Mouse (Mus musculus) intestine, embryonic 14.5 days (tissue): Measurements from ENCODE around the gene Abi1. TPM values are rescaled to one million over a fixed set of nuclear protein-coding genes. Genes with fewer than 3 reads are reported as not detected.

Experiments
- ATAC-seq: fragments of 200-750 bp; cut with Nextera tagmentation; replicated peaks from 2 replicates; pipeline ENCODE4 v1.8.0; 2017; ENCODE audit warnings: low read depth, moderate number of reproducible peaks, moderate TSS enrichment, moderate library complexity; ENCODE audit not compliant: low FRiP score, low TSS enrichment
- DNase-seq: peaks from one replicate; pipeline ENCODE4 v3.0.0-alpha.2; 2018; ENCODE audit warnings: low spot score
- H3K27ac ChIP-seq: fragments of 300-500 bp; sonication (generic); 2 replicates; pipeline ENCODE4 v1.5.1; 2014; ENCODE audit warnings: low read depth, mild to moderate bottlenecking, control low read depth
- H3K27me3 ChIP-seq: fragments of 300-500 bp; sonication (generic); replicated peaks from 2 replicates; pipeline ENCODE4 v1.6.1; 2014; ENCODE audit warnings: low read length, control low read depth; ENCODE audit not compliant: control insufficient read depth, insufficient read depth
- H3K36me3 ChIP-seq: fragments of 300-500 bp; sonication (generic); 2 replicates; pipeline ENCODE4 v1.6.1; 2014; ENCODE audit warnings: low read length, control low read depth; ENCODE audit not compliant: control insufficient read depth, insufficient read depth
- H3K4me1 ChIP-seq: fragments of 300-500 bp; sonication (generic); replicated peaks from 2 replicates; pipeline ENCODE4 v1.6.1; 2014; ENCODE audit warnings: low read length, control low read depth, mixed read lengths; ENCODE audit not compliant: control insufficient read depth, insufficient read depth
- H3K4me2 ChIP-seq: fragments of 300-500 bp; sonication (generic); 2 replicates; pipeline ENCODE4 v1.6.1; 2014; ENCODE audit warnings: low read length
- H3K4me3 ChIP-seq: fragments of 300-500 bp; sonication (generic); 2 replicates; pipeline ENCODE4 v1.5.1; 2014; ENCODE audit warnings: low read depth, low read length, control low read depth, mixed read lengths
- H3K9ac ChIP-seq: fragments of 300-500 bp; sonication (generic); 2 replicates; pipeline ENCODE4 v1.6.1; 2014; ENCODE audit warnings: mild to moderate bottlenecking, low read length
- H3K9me3 ChIP-seq: fragments of 300-500 bp; sonication (generic); 2 replicates; pipeline ENCODE4 v1.6.1; 2016; ENCODE audit warnings: low read length, control low read depth; ENCODE audit not compliant: control insufficient read depth
- WGBS: fragments of 180-500 bp; shearing (Covaris S2); extraction: QIAGEN DNeasy Blood & Tissue Kit; methylation state at CpG from one replicate; pipeline ENCODE4 v1.1.7; 2014; 5-methylcytosine and 5-hydroxymethylcytosine counted together
- polyA plus RNA-seq: library from polyadenylated mRNA; unstranded; fragments of >200 nt; fragmentation: Nextera tagmentation; extraction: Ambion mirVana; gene quantifications from 2 replicates; pipeline ENCODE4 v1.2.1, GENCODE M21; 2014

Gene Abi1
- 42.8 and 49.3 TPM in 2 replicates for polyA plus RNA-seq

DNA sequence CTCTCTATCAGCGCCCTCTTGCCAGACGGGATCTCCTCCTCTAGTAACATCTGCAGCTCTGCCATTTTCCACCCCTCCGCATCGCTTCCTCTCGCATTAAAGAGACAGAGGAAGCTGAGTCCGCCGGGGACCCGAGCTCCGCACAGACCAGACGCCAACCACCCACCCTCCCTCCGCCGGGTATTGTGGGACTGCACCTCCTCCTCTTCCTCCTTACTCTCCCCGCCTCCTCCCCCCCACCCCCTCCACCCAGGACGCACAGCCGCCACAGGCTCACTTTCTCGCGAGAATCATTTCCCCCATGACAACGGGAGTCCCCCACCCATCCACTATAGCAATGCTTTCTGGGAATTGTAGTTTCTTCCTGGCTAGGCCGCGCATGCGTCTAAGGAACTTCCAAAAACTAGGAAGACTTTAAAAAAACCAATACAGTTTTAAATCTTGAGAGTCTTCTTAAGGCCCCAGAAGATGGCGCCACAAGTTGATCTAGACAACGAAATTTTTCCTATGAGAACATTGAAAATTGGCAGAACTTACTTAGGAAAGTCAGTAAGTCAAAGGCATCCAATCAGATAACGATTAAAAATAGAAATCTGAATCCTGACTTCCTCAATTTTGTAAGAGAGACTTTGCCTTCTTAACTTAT, at the start of gene Abi1:
Abi1 (minus strand) TSS at position 241 of the 646 bp plus-strand sequence.
- peak within 1 kb of the TSS; percentile 99 for H3K4me3 ChIP-seq
- WGBS = 3% methylated on average over 24 of the region's 24 CpGs
- peak within 1 kb of the TSS; percentile 95 for H3K27ac ChIP-seq
- ATAC-seq (peak; percentile 98), DNase-seq (peak; percentile 94)
- H3K4me2 ChIP-seq = peak within 1 kb of the TSS; percentile 78
- H3K27me3 ChIP-seq = no peaks in the 10 kb centered on the region
- H3K9ac ChIP-seq = peak within 1 kb of the TSS; percentile 96
- no peaks in the 10 kb centered on the region for H3K36me3 ChIP-seq
- H3K4me1 ChIP-seq = peaks cover 15% of the 10 kb centered on the region
- H3K9me3 ChIP-seq = no peaks in the 10 kb centered on the region

DNA sequence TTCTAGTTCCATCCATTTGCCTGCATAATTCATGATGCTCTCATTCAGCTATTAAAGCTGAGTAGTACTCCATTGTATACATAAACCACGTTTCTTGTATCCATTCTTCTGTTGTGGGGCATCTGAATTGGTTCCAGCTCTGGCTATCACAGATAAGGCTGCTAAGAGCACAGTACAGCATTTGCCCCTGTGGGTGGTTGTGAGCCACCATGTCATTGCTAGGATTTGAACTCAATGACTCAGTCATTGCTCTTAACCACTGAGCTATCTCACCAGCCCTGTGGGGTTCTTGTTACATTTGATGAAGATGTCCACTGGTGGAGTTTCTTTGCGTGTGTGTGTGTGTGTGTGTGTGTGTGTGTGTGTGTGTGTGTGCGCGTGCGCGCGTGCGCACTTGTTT, 44.5 kb upstream of the Abi1 start:
- no peak overlapping the region for H3K27ac ChIP-seq
- no peaks in the 10 kb centered on the region for H3K4me1 ChIP-seq
- DNase-seq = no peak
- H3K9ac ChIP-seq = no peak overlapping the region
- ATAC-seq = no peak
- no peaks in the 10 kb centered on the region for H3K27me3 ChIP-seq
- H3K4me2 ChIP-seq = no peak overlapping the region
- WGBS = 98% methylated on average over 8 of the region's 8 CpGs
- H3K36me3 ChIP-seq = peaks cover 38% of the 10 kb centered on the region
- H3K9me3 ChIP-seq = no peaks in the 10 kb centered on the region
- no peak overlapping the region for H3K4me3 ChIP-seq

DNA sequence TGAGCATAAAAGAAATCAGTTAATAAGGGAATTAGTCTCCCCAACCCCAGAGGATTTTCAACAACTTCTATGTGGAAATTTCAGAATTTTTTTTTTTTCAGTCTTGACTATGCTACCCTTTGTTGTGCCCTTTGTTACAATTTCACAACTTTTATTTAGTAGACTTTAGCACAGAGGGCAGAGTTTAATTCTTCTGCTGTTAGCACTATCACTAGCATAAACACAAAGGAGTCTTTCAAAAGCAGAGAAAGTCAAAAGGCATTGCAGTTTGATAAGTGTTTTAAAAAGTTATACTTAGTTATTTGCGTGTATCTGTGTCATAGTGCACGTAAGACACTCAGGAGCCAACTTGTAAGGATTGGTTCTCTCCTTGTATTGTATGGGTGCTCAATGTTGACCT, 38.5 kb upstream of the Abi1 start:
- no peaks in the 10 kb centered on the region for H3K27me3 ChIP-seq
- no peak overlapping the region for H3K4me2 ChIP-seq
- H3K27ac ChIP-seq = no peak overlapping the region
- no peak overlapping the region for H3K4me3 ChIP-seq
- H3K9me3 ChIP-seq = no peaks in the 10 kb centered on the region
- no peak overlapping the region for H3K9ac ChIP-seq
- DNase-seq (no peak), ATAC-seq (no peak)
- 95% methylated on average over 2 of the region's 2 CpGs for WGBS
- H3K4me1 ChIP-seq = no peaks in the 10 kb centered on the region
- H3K36me3 ChIP-seq = peaks cover 49% of the 10 kb centered on the region

DNA sequence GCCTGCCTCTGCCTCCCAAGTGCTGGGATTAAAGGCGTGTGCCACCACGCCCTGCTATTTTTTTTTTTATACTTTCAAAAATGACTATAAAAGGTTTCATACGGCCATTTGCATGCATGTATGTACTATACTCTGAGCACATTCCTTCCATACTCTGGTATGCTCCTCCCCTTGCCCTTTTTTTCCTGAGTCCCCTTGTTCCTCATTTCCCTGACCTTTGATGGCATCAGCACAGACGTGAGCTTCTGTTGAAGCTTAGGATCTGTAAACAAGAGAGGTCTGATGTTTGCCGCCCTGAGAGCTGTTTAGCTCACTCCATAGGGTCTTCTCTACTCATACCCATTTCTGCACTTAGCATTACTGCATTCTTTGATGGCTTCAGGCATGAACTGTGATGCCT, 37.7 kb upstream of the Abi1 start:
- DNase-seq = no peak
- Histone ChIP-seq H3K9ac (no peak overlapping the region), H3K27me3 (no peaks in the 10 kb centered on the region), H3K4me1 (no peaks in the 10 kb centered on the region), H3K27ac (no peak overlapping the region), H3K36me3 (peaks cover 52% of the 10 kb centered on the region), H3K9me3 (no peaks in the 10 kb centered on the region), H3K4me2 (no peak overlapping the region), H3K4me3 (no peak overlapping the region)
- 88% methylated on average over 5 of the region's 5 CpGs for WGBS
- no peak for ATAC-seq

DNA sequence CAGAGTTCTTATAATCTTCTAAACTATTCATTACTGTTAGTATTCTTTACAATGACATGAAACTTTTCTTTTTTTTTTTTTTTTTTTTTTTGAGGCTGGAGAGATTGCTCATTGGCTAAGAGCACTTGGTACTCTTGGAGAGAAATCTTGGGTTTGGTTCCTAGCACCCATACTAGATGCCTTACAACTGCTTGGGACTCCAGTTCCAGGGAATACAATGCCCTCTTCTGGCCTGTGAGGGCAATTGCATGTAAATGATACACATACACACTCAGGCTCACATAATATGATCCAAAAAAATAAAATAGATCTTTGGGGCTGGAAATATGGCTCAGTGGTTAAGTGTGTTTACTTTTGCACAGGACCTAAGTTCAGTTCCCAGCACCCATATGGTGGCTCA, 36.7 kb upstream of the Abi1 start:
- no peak overlapping the region for H3K9ac ChIP-seq
- ATAC-seq (no peak), DNase-seq (no peak)
- no peak overlapping the region for H3K27ac ChIP-seq
- no peak overlapping the region for H3K4me2 ChIP-seq
- H3K27me3 ChIP-seq = no peaks in the 10 kb centered on the region
- H3K4me1 ChIP-seq = no peaks in the 10 kb centered on the region
- no peak overlapping the region for H3K4me3 ChIP-seq
- peaks cover 52% of the 10 kb centered on the region for H3K36me3 ChIP-seq
- no peaks in the 10 kb centered on the region for H3K9me3 ChIP-seq

DNA sequence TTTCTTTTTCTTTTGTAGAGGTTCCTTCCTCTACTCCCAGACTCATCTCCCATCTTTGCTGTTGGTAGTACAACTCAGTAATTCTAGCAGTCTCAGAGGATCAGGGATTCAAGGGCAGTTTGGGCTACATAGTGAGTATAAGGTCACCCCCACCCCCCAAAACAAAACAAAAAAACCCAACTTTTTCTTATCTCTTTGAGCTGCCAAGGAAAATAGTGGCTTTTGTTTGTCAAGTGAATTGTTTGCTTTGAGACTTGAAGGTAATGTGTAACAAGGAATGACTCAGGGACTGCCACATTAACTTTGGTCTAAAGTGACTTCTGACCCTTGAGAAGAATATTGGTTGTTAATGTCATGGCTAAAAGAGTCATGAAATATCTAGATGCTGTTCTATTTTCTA, 35.8 kb upstream of the Abi1 start:
- DNase-seq (no peak), ATAC-seq (no peak)
- H3K4me3 ChIP-seq = no peak overlapping the region
- H3K9ac ChIP-seq = no peak overlapping the region
- no peaks in the 10 kb centered on the region for H3K4me1 ChIP-seq
- no peaks in the 10 kb centered on the region for H3K9me3 ChIP-seq
- H3K27ac ChIP-seq = no peak overlapping the region
- peaks cover 46% of the 10 kb centered on the region for H3K36me3 ChIP-seq
- no peak overlapping the region for H3K4me2 ChIP-seq
- no peaks in the 10 kb centered on the region for H3K27me3 ChIP-seq

DNA sequence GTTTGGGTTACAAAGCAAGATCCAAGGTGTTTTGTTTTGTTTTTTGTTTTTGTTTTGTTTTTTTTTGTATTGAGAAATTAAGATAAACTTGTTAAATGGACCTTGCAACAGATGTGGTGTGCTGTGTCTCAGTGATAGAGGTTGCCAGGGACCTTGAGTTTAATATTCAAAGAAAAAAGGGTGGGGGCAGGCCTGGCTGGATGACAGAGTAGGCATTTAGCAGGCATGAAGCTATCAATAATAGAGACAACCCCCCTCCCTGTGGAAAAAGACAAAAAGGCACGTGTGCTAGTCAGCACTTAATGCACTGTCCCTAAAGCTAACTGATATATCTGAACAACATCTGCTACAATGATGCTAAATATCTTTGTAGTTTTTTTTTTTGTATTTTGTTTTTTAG, 31.4 kb upstream of the Abi1 start:
- DNase-seq (no peak), ATAC-seq (no peak)
- Histone ChIP-seq H3K4me2 (no peak overlapping the region), H3K4me3 (no peak overlapping the region), H3K4me1 (no peaks in the 10 kb centered on the region), H3K36me3 (peaks cover 13% of the 10 kb centered on the region), H3K27ac (no peak overlapping the region), H3K9me3 (no peaks in the 10 kb centered on the region), H3K27me3 (no peaks in the 10 kb centered on the region), H3K9ac (no peak overlapping the region)
- WGBS = 80% methylated on average over 1 of the region's 1 CpGs

DNA sequence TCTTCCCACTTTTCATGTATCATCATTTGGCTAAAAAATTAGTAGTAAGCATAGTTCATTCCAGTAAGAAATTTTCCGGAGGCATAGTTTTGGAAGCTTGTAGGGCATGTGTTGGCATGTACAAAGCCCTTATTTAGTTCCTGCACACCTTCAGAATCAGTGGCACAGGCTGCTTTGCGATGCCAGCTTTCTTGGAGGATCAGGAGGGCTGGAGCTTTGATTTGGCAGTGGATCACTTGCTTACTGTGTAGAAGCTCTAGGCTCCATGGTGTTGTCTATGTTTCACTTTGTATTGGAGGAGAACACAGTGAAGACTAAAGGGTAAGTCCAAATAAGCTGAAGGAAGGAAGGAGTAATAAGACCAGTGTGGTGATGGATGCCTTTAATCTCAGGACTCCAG, 30.4 kb upstream of the Abi1 start:
- 94% methylated on average over 2 of the region's 2 CpGs for WGBS
- Histone ChIP-seq H3K4me2 (no peak overlapping the region), H3K4me1 (no peaks in the 10 kb centered on the region), H3K27me3 (no peaks in the 10 kb centered on the region), H3K9me3 (no peaks in the 10 kb centered on the region), H3K9ac (no peak overlapping the region), H3K36me3 (peaks cover 10% of the 10 kb centered on the region), H3K27ac (no peak overlapping the region), H3K4me3 (no peak overlapping the region)
- DNase-seq = no peak
- ATAC-seq = no peak
